Mouse (Mus musculus): ENCODE measurements at regions not wholly inside any gene's neighbourhood (a gene's known extent, or its start where the extent isn't known, plus 50 kb on each side); places are given as distances from the start of the nearest gene placed in this dataset.

DNA sequence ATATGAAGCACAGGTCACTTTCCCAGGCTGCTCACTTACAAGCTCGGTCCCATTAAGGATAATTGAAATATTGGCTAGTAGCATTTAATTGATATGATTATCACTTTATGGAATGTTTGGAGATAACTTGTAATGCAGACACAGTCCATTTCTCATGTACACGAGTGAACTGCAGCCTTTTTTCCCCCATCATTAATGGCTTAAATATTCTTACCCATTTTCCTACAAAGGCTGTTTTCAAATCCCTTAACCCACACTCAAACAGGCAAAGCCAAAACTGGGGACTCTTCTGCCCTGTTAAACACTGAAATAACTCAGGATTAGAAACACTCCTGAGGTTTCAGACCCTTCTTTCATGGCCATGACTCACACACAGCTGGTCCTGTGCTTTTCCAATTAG lies 649.2 kb upstream of the Tenm3 start:
- 55% methylated on average over 2 of the region's 2 CpGs for WGBS
- Histone ChIP-seq H3K4me1 (no peaks in the 10 kb centered on the region), H3K27ac (no peak overlapping the region), H3K36me3 (ENCODE audit: poor library complexity, severe bottlenecking) (no peaks in the 10 kb centered on the region), H3K9ac (no peak overlapping the region), H3K4me2 (no peak overlapping the region), H3K9me3 (replicated peaks) (no peaks in the 10 kb centered on the region), H3K4me3 (no peak overlapping the region), H3K27me3 (no peaks in the 10 kb centered on the region)
- ATAC-seq: no peak

- Histone ChIP-seq H3K27me3 (no peaks in the 10 kb centered on the region), H3K4me3 (no peak overlapping the region), H3K4me2 (no peak overlapping the region), H3K36me3 (ENCODE audit: poor library complexity, severe bottlenecking) (no peaks in the 10 kb centered on the region), H3K27ac (no peak overlapping the region), H3K4me1 (no peaks in the 10 kb centered on the region; the same call in 1 of the 2 replicates), H3K9me3 (replicated peaks) (no peaks in the 10 kb centered on the region), H3K9ac (no peak overlapping the region)
- peak; percentile 53; the same call in 1 of the 2 replicates for ATAC-seq
- 46% methylated on average over 4 of the region's 4 CpGs for WGBS
These were observed 641.5 kb upstream of the Tenm3 start for GRCm38 (mm10) chr8:49485284-49485683.

GRCm38 (mm10) chr8:49481476-49481992 lies 637.8 kb upstream of the Tenm3 start:
- Histone ChIP-seq H3K27ac (no peak overlapping the region), H3K9ac (no peak overlapping the region), H3K4me2 (no peak overlapping the region), H3K36me3 (ENCODE audit: poor library complexity, severe bottlenecking) (no peaks in the 10 kb centered on the region), H3K4me3 (no peak overlapping the region), H3K27me3 (no peaks in the 10 kb centered on the region), H3K9me3 (replicated peaks) (no peaks in the 10 kb centered on the region), H3K4me1 (no peaks in the 10 kb centered on the region; the same call in 1 of the 2 replicates)
- WGBS: 47% methylated on average over 6 of the region's 6 CpGs
- ATAC-seq: no peak

GRCm38 (mm10) chr8:49465911-49466518 lies 622.3 kb upstream of the Tenm3 start:
- WGBS: 36% methylated on average over 13 of the region's 14 CpGs
- Histone ChIP-seq H3K27ac (no peak overlapping the region), H3K27me3 (peaks cover 15% of the 10 kb centered on the region), H3K36me3 (ENCODE audit: poor library complexity, severe bottlenecking) (no peaks in the 10 kb centered on the region), H3K9ac (no peak overlapping the region), H3K4me2 (no peak overlapping the region), H3K4me1 (peaks cover 19% of the 10 kb centered on the region), H3K9me3 (replicated peaks) (no peaks in the 10 kb centered on the region), H3K4me3 (no peak overlapping the region)
- ATAC-seq: no peak

DNA sequence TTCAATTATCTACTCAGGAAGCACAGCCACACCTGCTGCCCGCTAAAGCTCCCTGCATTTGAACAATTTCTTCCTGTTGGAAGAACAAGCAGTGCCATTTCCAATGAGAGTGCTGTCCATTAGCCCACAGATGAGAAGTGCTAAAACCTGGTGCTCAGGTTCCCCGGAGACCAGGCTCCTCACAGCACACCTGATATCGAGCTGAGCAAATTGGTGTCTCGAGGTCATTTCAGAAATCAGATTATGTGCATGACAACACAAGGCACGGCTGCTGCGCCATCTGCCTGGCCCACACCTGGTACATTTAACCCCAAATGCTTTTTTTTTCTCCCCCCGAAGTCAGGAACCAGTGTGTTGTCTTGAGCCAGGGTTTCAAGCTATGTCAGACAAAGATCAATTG lies 621.3 kb upstream of the Tenm3 start:
- 53% methylated on average over 7 of the region's 7 CpGs for WGBS
- Histone ChIP-seq H3K4me3 (no peak overlapping the region), H3K9me3 (replicated peaks) (no peaks in the 10 kb centered on the region), H3K36me3 (ENCODE audit: poor library complexity, severe bottlenecking) (no peaks in the 10 kb centered on the region), H3K27me3 (peaks cover 18% of the 10 kb centered on the region), H3K27ac (no peak overlapping the region), H3K9ac (no peak overlapping the region), H3K4me2 (no peak overlapping the region), H3K4me1 (peaks cover 19% of the 10 kb centered on the region)
- ATAC-seq: no peak

- ATAC-seq: 0 out of 2 replicates have a peak, but pooled peaks have one; percentile 34
- Histone ChIP-seq H3K9ac (no peak overlapping the region), H3K27me3 (peaks cover 21% of the 10 kb centered on the region), H3K9me3 (replicated peaks) (no peaks in the 10 kb centered on the region), H3K36me3 (ENCODE audit: poor library complexity, severe bottlenecking) (no peaks in the 10 kb centered on the region), H3K4me3 (no peak overlapping the region), H3K4me1 (peaks cover 19% of the 10 kb centered on the region), H3K4me2 (peak overlapping the region; percentile 55), H3K27ac (0 out of 2 replicates have a peak overlapping the region, but pooled peaks have one; percentile 40)
- 21% methylated on average over 8 of the region's 8 CpGs for WGBS
These were observed 618.9 kb upstream of the Tenm3 start for GRCm38 (mm10) chr8:49462602-49463001.

- 5% methylated on average over 16 of the region's 16 CpGs for WGBS
- no peaks in the 10 kb centered on the region for H3K9me3 ChIP-seq (replicated peaks)
- peak overlapping the region; percentile 55 for H3K4me2 ChIP-seq
- H3K27me3 ChIP-seq: peaks cover 21% of the 10 kb centered on the region
- ATAC-seq: peak; percentile 89
- H3K4me1 ChIP-seq: peaks cover 19% of the 10 kb centered on the region
- peak overlapping the region; percentile 21; the same call in 1 of the 2 replicates for H3K27ac ChIP-seq
- no peaks in the 10 kb centered on the region for H3K36me3 ChIP-seq (ENCODE audit: poor library complexity, severe bottlenecking)
- H3K9ac ChIP-seq: no peak overlapping the region
- H3K4me3 ChIP-seq: peak overlapping the region; percentile 26
These were observed 618.1 kb upstream of the Tenm3 start for GRCm38 (mm10) chr8:49461724-49462473.

- H3K4me3 ChIP-seq: no peak overlapping the region
These were observed 601.7 kb upstream of the Tenm3 start for GRCm38 (mm10) chr8:49445444-49445843.

DNA sequence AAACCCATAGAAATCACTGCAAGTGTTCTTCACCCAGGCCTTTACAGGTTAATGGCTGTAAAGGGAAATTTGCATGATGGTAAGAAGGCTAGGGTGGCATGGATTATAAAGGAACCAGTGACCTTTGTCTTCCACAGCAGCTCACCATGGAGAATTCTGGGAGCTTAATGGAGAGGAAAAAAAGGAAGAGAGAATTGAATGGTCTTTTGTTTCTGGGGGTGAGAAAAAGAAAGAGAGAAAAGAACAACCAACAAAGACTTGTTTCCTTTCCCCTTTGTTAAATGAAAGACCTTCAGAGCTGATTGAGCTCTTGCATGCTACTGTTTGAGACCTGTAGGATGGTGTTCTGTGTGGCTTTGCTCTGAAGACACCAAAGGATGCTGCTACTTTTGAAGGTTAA lies 597.5 kb upstream of the Tenm3 start:
- Histone ChIP-seq H3K4me2 (no peak overlapping the region), H3K27ac (no peak overlapping the region), H3K4me3 (no peak overlapping the region), H3K9me3 (replicated peaks) (no peaks in the 10 kb centered on the region), H3K27me3 (no peaks in the 10 kb centered on the region), H3K9ac (no peak overlapping the region), H3K36me3 (ENCODE audit: poor library complexity, severe bottlenecking) (no peaks in the 10 kb centered on the region), H3K4me1 (peaks cover 8% of the 10 kb centered on the region)
- no peak for ATAC-seq

More at GRCm38 (mm10) chr8:49445444-49445843, 601.7 kb upstream of the Tenm3 start:
- Histone ChIP-seq H3K9me3 (replicated peaks) (no peaks in the 10 kb centered on the region), H3K27me3 (no peaks in the 10 kb centered on the region), H3K36me3 (ENCODE audit: poor library complexity, severe bottlenecking) (no peaks in the 10 kb centered on the region), H3K4me2 (no peak overlapping the region), H3K27ac (no peak overlapping the region), H3K9ac (no peak overlapping the region), H3K4me1 (peaks cover 8% of the 10 kb centered on the region)
- no peak for ATAC-seq
- WGBS: 38% methylated on average over 5 of the region's 5 CpGs

DNA sequence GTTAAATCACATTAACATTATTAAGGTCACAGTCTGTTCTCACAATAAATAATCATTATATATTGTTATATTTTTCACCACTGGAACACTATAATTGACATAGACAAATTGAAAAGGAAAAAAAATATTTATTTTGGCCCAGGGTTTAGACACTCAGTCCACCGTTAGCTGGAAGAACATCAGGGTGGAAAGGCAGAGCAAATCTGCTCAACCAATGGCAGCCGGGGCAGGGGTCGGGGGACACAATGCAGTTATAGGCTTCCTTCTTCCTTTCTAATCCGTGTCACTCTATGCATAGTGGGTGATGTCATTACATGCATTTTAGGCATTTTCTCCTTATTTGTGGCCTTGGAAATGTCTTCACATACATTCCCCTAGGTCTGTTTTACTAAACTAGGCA lies 552.8 kb upstream of the Tenm3 start:
- no peak overlapping the region for H3K4me3 ChIP-seq
- ATAC-seq: no peak
- H3K27me3 ChIP-seq: no peaks in the 10 kb centered on the region
- H3K4me2 ChIP-seq: no peak overlapping the region
- no peak overlapping the region for H3K9ac ChIP-seq
- no peaks in the 10 kb centered on the region for H3K36me3 ChIP-seq (ENCODE audit: poor library complexity, severe bottlenecking)
- H3K4me1 ChIP-seq: no peaks in the 10 kb centered on the region
- no peak overlapping the region for H3K27ac ChIP-seq
- H3K9me3 ChIP-seq (replicated peaks): no peaks in the 10 kb centered on the region
- 87% methylated on average over 4 of the region's 4 CpGs for WGBS

DNA sequence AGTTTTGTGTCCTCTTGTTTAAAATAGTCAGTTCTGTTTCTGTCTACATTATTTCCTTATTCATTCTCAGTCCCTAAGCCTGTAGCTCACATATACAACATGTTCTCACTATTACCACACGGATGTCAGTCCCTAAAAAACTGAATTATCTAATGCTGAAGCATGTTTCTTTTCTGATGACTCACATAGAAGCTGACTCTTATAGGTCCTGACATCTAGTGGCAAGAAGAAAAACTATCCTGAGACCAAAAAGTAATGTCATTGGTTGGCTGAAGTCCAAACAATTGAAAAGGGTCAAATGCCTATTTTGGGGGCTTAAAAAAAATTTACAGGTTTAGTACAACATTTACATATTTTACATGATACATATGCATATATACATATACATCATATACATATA lies 551.3 kb upstream of the Tenm3 start:
- H3K36me3 ChIP-seq (ENCODE audit: poor library complexity, severe bottlenecking): no peaks in the 10 kb centered on the region
- H3K4me3 ChIP-seq: no peak overlapping the region
- no peaks in the 10 kb centered on the region for H3K9me3 ChIP-seq (replicated peaks)
- 35% methylated on average over 1 of the region's 1 CpGs for WGBS
- ATAC-seq: no peak
- no peaks in the 10 kb centered on the region for H3K27me3 ChIP-seq
- no peak overlapping the region for H3K4me2 ChIP-seq
- H3K27ac ChIP-seq: no peak overlapping the region
- no peak overlapping the region for H3K9ac ChIP-seq
- no peaks in the 10 kb centered on the region for H3K4me1 ChIP-seq

DNA sequence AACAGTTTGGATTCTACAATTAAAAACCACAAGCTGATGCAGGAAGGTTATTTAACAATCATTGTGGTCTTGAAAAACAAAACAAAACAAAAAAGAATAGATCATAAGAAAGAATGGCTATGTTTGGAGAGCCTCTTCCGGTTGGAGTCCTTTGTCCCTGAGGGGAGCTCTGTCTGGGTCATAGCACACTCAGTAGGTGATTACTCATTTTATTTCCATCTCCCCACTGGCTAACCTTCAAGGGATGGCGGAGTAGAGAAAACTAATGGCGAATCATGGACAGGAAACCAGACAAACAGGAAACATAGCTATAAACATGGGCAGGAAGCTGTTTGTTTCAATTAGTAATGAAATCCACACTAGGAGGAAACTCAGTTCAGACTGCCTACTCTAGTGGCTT lies 545.8 kb upstream of the Tenm3 start:
- H3K36me3 ChIP-seq (ENCODE audit: poor library complexity, severe bottlenecking): no peaks in the 10 kb centered on the region
- H3K9ac ChIP-seq: no peak overlapping the region
- no peak overlapping the region for H3K4me2 ChIP-seq
- no peaks in the 10 kb centered on the region for H3K4me1 ChIP-seq
- H3K27me3 ChIP-seq: no peaks in the 10 kb centered on the region
- H3K27ac ChIP-seq: no peak overlapping the region
- H3K9me3 ChIP-seq (replicated peaks): no peaks in the 10 kb centered on the region
- ATAC-seq: no peak
- 69% methylated on average over 3 of the region's 3 CpGs for WGBS
- H3K4me3 ChIP-seq: no peak overlapping the region

Measured in forebrain, embryonic 13.5 days (tissue).